In genomic region chr13:119233869-119234268, GRCm38 (mm10) we compare ENCODE assay signal across 20 mouse cellular contexts.
"Had no signal": no experiment of that assay in that cellular context is flagged by ENCODE, and none has a peak within 500 bp of the region (broad histone marks: within the 10 kb centered on the region; RNA-seq: fewer than 3 reads in every experiment).

No protein-coding gene starts in this region.

- H3K27ac ChIP-seq: intestine, embryonic 15.5 days; kidney, embryonic 15.5 days; left cerebral cortex, adult 2 months; macrophage; midbrain, embryonic 13.5 days; neural tube, embryonic 13.5 days; stomach, embryonic 15.5 days had no signal

- H3K4me2 ChIP-seq: intestine, embryonic 15.5 days; kidney, embryonic 15.5 days; lung, embryonic 14.5 days; midbrain, embryonic 13.5 days; neural tube, embryonic 13.5 days; stomach, embryonic 15.5 days had no signal

- H3K36me3 ChIP-seq: intestine, embryonic 15.5 days; kidney, embryonic 15.5 days; midbrain, embryonic 13.5 days; neural tube, embryonic 13.5 days; stomach, embryonic 15.5 days had no signal

- H3K27me3 ChIP-seq: intestine, embryonic 15.5 days; kidney, embryonic 15.5 days; midbrain, embryonic 13.5 days; neural tube, embryonic 13.5 days; stomach, embryonic 15.5 days had no signal

- DNase-seq: kidney, adult 11 months; kidney, adult 8-10 months; kidney, postnatal 10 days; kidney, postnatal 36 days; layer of hippocampus, postnatal 36 days; lung, embryonic 14.5 days; retina, postnatal 1 day; right cerebral cortex, postnatal 25 days; spleen, adult 18-20 months; thymus, postnatal 25 days had no signal

- ATAC-seq: intestine, embryonic 15.5 days; lung, postnatal 0 days; midbrain, embryonic 13.5 days had no signal

- H3K9me3 ChIP-seq: intestine, embryonic 15.5 days; kidney, embryonic 15.5 days; midbrain, embryonic 13.5 days; neural tube, embryonic 13.5 days; stomach, embryonic 15.5 days had no signal

- H3K9ac ChIP-seq: intestine, embryonic 15.5 days; kidney, embryonic 15.5 days; liver, embryonic 14.5 days; lung, embryonic 14.5 days; midbrain, embryonic 13.5 days; neural tube, embryonic 13.5 days; stomach, embryonic 15.5 days had no signal

- H3K4me3 ChIP-seq: intestine, embryonic 15.5 days; kidney, embryonic 15.5 days; left cerebral cortex, adult 2 months; midbrain, embryonic 13.5 days; myocyte; neural tube, embryonic 13.5 days; stomach, embryonic 15.5 days had no signal

- H3K4me1 ChIP-seq: intestine, embryonic 15.5 days; kidney, embryonic 15.5 days; midbrain, embryonic 13.5 days; neural tube, embryonic 13.5 days; stomach, embryonic 15.5 days had no signal
